Mouse (Mus musculus) testis, adult 2 months (tissue): ENCODE data around the gene Btn2a2.

Experiments
- CTCF ChIP-seq: fragments of 200-500 bp; IDR thresholded peaks from 2 replicates; pipeline ENCODE4 v1.5.1; 2012; ENCODE audit warnings: low read depth, mild to moderate bottlenecking, inconsistent platforms, low read length, moderate library complexity; ENCODE audit not compliant: control insufficient read depth, insufficient read depth, insufficient replicate concordance
- POLR2A ChIP-seq: fragments of 200-500 bp; IDR thresholded peaks from 2 replicates; pipeline ENCODE4 v1.6.1; 2012; ENCODE audit warnings: low read depth, mild to moderate bottlenecking, inconsistent platforms, low read length, moderate library complexity; ENCODE audit not compliant: control insufficient read depth

GRCm38 (mm10) chr13:23491990-23492389, 3.3 kb upstream of the Btn2a2 start:
- no peak for TF ChIP-seq CTCF
- TF ChIP-seq POLR2A = no peak
